8 mouse cellular contexts compared by ENCODE assay signal in genomic region chr4:128428303-128429107, GRCm38 (mm10).
DNase-seq lines count a peak whose midpoint lies in the region; ATAC-seq and TF ChIP-seq lines count a peak whose summit lies in the region.

No protein-coding gene starts in this region.

- 0 out of 2 replicates have a peak overlapping the region, but pooled peaks have one; percentile 4 for H3K4me2 ChIP-seq in midbrain, postnatal 0 days (ENCODE audit: low read depth, low read length, poor library complexity, severe bottlenecking)

- no peaks in the 10 kb centered on the region for H3K27me3 ChIP-seq in midbrain, postnatal 0 days (ENCODE audit: insufficient read depth, low read length)

- peak overlapping the region; percentile 9; the same call in 1 of the 2 replicates for H3K4me3 ChIP-seq in left cerebral cortex, adult 2 months
- H3K4me3 ChIP-seq in midbrain, postnatal 0 days (ENCODE audit: low read depth, low read length): no peak overlapping the region

- no peaks in the 10 kb centered on the region for H3K9me3 ChIP-seq in midbrain, postnatal 0 days (ENCODE audit: low read length)

- H3K4me1 ChIP-seq in midbrain, postnatal 0 days (ENCODE audit: insufficient read depth, low read length): peaks cover 4% of the 10 kb centered on the region; the same call in 1 of the 2 replicates

- no peak overlapping the region for H3K9ac ChIP-seq in midbrain, postnatal 0 days (replicated peaks; ENCODE audit: low read length, poor library complexity, severe bottlenecking)

- intact Hi-C loops in heart, postnatal 36 days (cut with DNase I): no loop called here
- intact Hi-C loops in left cerebral cortex, adult 2 months (cut with DNase I): no loop called here

- peak; percentile 86 for DNase-seq in adrenal gland, adult 2 months
- DNase-seq in embryo, embryonic 10.5 days (ENCODE audit: low spot score): peak; percentile 23
- peak; percentile 8 to 14 for DNase-seq in heart, postnatal 36 days
- peak; percentile 37 to 52 for DNase-seq in left cerebral cortex, adult 2 months (ENCODE audit: extremely low spot score in 1 of 2, low spot score in 2 of 2)
- peak; percentile 70 for DNase-seq in midbrain, postnatal 0 days (ENCODE audit: low spot score)
- no peak for DNase-seq in spleen, postnatal 36 days (ENCODE audit: low spot score in 2 of 2)
- no peak for DNase-seq in thymus, postnatal 4 days

- 0 out of 2 replicates have a peak overlapping the region, but pooled peaks have one; percentile 1 for H3K27ac ChIP-seq in left cerebral cortex, adult 2 months
- H3K27ac ChIP-seq in midbrain, postnatal 0 days (ENCODE audit: low read depth, low read length): peak overlapping the region; percentile 34; the same call in 1 of the 2 replicates

- peaks cover 6% of the 10 kb centered on the region for H3K36me3 ChIP-seq in midbrain, postnatal 0 days (ENCODE audit: insufficient read depth, low read length)

- no peak for TF ChIP-seq CTCF in left cerebral cortex, adult 2 months (IDR thresholded peaks at IDR 0.05)
- TF ChIP-seq CTCF in midbrain, postnatal 0 days (IDR thresholded peaks at IDR 0.05): no peak

- ATAC-seq in midbrain, postnatal 0 days (ENCODE audit: low FRiP score): peak; percentile 82
- no peak for ATAC-seq in erythroid progenitor cell, adult 5-6 weeks (replicated peaks; ENCODE audit: low FRiP score, poor library complexity, severe bottlenecking)

- WGBS in midbrain, postnatal 0 days: 17% methylated on average over 18 of the region's 18 CpGs

Comparison
In these comparisons a context has a peak if more than half of its experiments do, and no peak if none do; other contexts are left out.
1. DNase-seq: peak in adrenal gland, adult 2 months (single experiment), embryo, embryonic 10.5 days (single experiment), heart, postnatal 36 days (2 of 2), left cerebral cortex, adult 2 months (2 of 2) and midbrain, postnatal 0 days (single experiment); none in spleen, postnatal 36 days (0 of 2) and thymus, postnatal 4 days (single experiment).